Mouse (Mus musculus) liver, postnatal 0 days (tissue): ENCODE measurements around the gene 1700003E16Rik.

Experiments
- CTCF ChIP-seq: sonication (generic); IDR thresholded peaks from 2 replicates; pipeline ENCODE4 v1.5.1; 2016; ENCODE audit warnings: antibody characterized with exemption, low read depth
- EP300 ChIP-seq: IDR thresholded peaks from 2 replicates; pipeline ENCODE4 v1.6.1; 2016; ENCODE audit warnings: antibody characterized with exemption, low read depth, mild to moderate bottlenecking

GRCm38 (mm10) chr6:83208050-83208400, 51.8 kb downstream of the 1700003E16Rik start:
- TF ChIP-seq CTCF (no peak), EP300 (no peak)
